ENCODE assay signal across 14 mouse cellular contexts in the genomic region with DNA sequence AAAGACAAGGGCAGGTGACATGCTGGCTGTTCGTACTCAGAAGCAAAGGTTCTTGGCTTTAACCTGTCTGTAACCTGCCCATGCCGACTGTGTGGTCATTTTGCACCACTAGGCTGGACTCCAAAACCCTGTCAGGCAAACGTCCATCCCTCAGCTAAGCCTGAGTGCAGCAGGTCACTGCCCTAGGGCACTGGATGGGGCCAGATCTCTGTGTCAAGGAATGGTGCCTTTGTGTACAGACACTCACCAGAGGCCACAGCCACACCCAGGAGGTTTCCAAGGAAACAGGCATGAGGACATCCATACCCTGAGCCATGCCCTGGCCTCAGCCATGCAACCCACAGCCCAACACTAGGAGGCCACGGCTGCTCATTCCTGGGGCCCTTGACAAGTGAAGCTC.
DNase-seq lines count a peak whose midpoint lies in the region; ATAC-seq and TF ChIP-seq lines count a peak whose summit lies in the region.
"Had no signal": no experiment of that assay in that cellular context is flagged by ENCODE, and none has a peak within 500 bp of the region (broad histone marks: within the 10 kb centered on the region; RNA-seq: fewer than 3 reads in every experiment).

No protein-coding gene starts in this region.

- ATAC-seq in kidney, embryonic 14.5 days (ENCODE audit: low FRiP score, low TSS enrichment) = 0 out of 2 replicates have a peak, but pooled peaks have one; percentile 35
- no peak for ATAC-seq in liver, embryonic 14.5 days (ENCODE audit: insufficient read depth)
- 0 out of 2 replicates have a peak, but pooled peaks have one; percentile 28 for ATAC-seq in neural tube, embryonic 12.5 days (ENCODE audit: low FRiP score, low read depth)
- ATAC-seq: intestine, embryonic 16.5 days had no signal

- DNase-seq in kidney, postnatal 14 days = no peak
- peak; percentile 12 for DNase-seq in embryo, embryonic 9.5 days (ENCODE audit: extremely low spot score)
- DNase-seq in liver, embryonic 14.5 days (ENCODE audit: low read depth in 3 of 3, low spot score in 3 of 3) = no peak
- DNase-seq in urinary bladder, postnatal 4 days (ENCODE audit: low spot score in 2 of 2) = no peak
- DNase-seq in left cerebral cortex, adult 8-10 months (ENCODE audit: low spot score in 2 of 2) = no peak
- DNase-seq in frontal cortex, postnatal 36 days (ENCODE audit: low spot score in 2 of 2) = no peak
- DNase-seq: cerebellum, adult 11-12 months; gastrocnemius, postnatal 36 days had no signal

- 0 out of 2 replicates have a peak, but pooled peaks have one; percentile 13 for TF ChIP-seq CTCF in liver, embryonic 14.5 days (IDR thresholded peaks at IDR 0.05; ENCODE audit: low read depth)

- no peaks in the 10 kb centered on the region for H3K36me3 ChIP-seq in kidney, embryonic 14.5 days (ENCODE audit: control insufficient read depth, insufficient read depth, low read length)
- H3K36me3 ChIP-seq in liver, embryonic 14.5 days (replicated peaks; ENCODE audit: control insufficient read depth, insufficient read depth, low read depth) = no peaks in the 10 kb centered on the region
- H3K36me3 ChIP-seq in neural tube, embryonic 12.5 days = no peaks in the 10 kb centered on the region
- H3K36me3 ChIP-seq: embryonic facial prominence, embryonic 13.5 days; heart, embryonic 15.5 days; limb, embryonic 15.5 days had no signal

- WGBS in kidney, embryonic 14.5 days = 41% methylated on average over 4 of the region's 4 CpGs
- 47% methylated on average over 4 of the region's 4 CpGs for WGBS in liver, embryonic 14.5 days (ENCODE audit: insufficient replicate concordance)
- 48% methylated on average over 4 of the region's 4 CpGs for WGBS in neural tube, embryonic 12.5 days

- H3K9ac ChIP-seq in kidney, embryonic 14.5 days (ENCODE audit: low read depth, low read length) = no peak overlapping the region
- H3K9ac ChIP-seq in liver, embryonic 14.5 days (replicated peaks) = no peak overlapping the region
- H3K9ac ChIP-seq in neural tube, embryonic 12.5 days = no peak overlapping the region
- H3K9ac ChIP-seq: embryonic facial prominence, embryonic 13.5 days; heart, embryonic 15.5 days; limb, embryonic 15.5 days had no signal

- H3K27ac ChIP-seq in kidney, embryonic 14.5 days (ENCODE audit: low read depth, low read length) = no peak overlapping the region
- H3K27ac ChIP-seq in liver, embryonic 14.5 days = no peak overlapping the region
- H3K27ac ChIP-seq in neural tube, embryonic 12.5 days = peak overlapping the region; percentile 32; the same call in 1 of the 2 replicates
- H3K27ac ChIP-seq: embryonic facial prominence, embryonic 13.5 days; heart, embryonic 15.5 days; limb, embryonic 15.5 days had no signal

- H3K4me2 ChIP-seq in kidney, embryonic 14.5 days (replicated peaks; ENCODE audit: low read depth, low read length) = no peak overlapping the region
- H3K4me2 ChIP-seq in liver, embryonic 14.5 days (ENCODE audit: low read depth) = no peak overlapping the region
- H3K4me2 ChIP-seq in neural tube, embryonic 12.5 days (replicated peaks) = no peak overlapping the region
- H3K4me2 ChIP-seq: embryonic facial prominence, embryonic 13.5 days; heart, embryonic 15.5 days; limb, embryonic 15.5 days had no signal

- no peak overlapping the region for H3K4me3 ChIP-seq in kidney, embryonic 14.5 days (ENCODE audit: low read length)
- no peak overlapping the region for H3K4me3 ChIP-seq in liver, embryonic 14.5 days (ENCODE audit: insufficient read depth in 1 of 2, low read depth in 2 of 2, low read length in 2 of 2)
- no peak overlapping the region for H3K4me3 ChIP-seq in neural tube, embryonic 12.5 days
- H3K4me3 ChIP-seq: embryonic facial prominence, embryonic 13.5 days; heart, embryonic 15.5 days; limb, embryonic 15.5 days had no signal

- no peaks in the 10 kb centered on the region for H3K9me3 ChIP-seq in kidney, embryonic 14.5 days (ENCODE audit: control insufficient read depth, low read length)
- no peaks in the 10 kb centered on the region for H3K9me3 ChIP-seq in liver, embryonic 14.5 days (ENCODE audit: control insufficient read depth, low read length)
- no peaks in the 10 kb centered on the region for H3K9me3 ChIP-seq in neural tube, embryonic 12.5 days
- H3K9me3 ChIP-seq: embryonic facial prominence, embryonic 13.5 days; heart, embryonic 15.5 days; limb, embryonic 15.5 days had no signal

- H3K27me3 ChIP-seq in kidney, embryonic 14.5 days (ENCODE audit: control insufficient read depth, insufficient read depth, low read length) = no peaks in the 10 kb centered on the region
- no peaks in the 10 kb centered on the region for H3K27me3 ChIP-seq in liver, embryonic 14.5 days (ENCODE audit: control insufficient read depth, insufficient read depth, low read length)
- H3K27me3 ChIP-seq in neural tube, embryonic 12.5 days (replicated peaks) = no peaks in the 10 kb centered on the region
- H3K27me3 ChIP-seq: embryonic facial prominence, embryonic 13.5 days; heart, embryonic 15.5 days; limb, embryonic 15.5 days had no signal

- no peaks in the 10 kb centered on the region for H3K4me1 ChIP-seq in kidney, embryonic 14.5 days (ENCODE audit: control insufficient read depth, insufficient read depth, low read length)
- no peaks in the 10 kb centered on the region for H3K4me1 ChIP-seq in liver, embryonic 14.5 days (replicated peaks; ENCODE audit: control insufficient read depth in 2 of 2, insufficient read depth in 2 of 2, low read length in 1 of 2)
- peaks cover 28% of the 10 kb centered on the region for H3K4me1 ChIP-seq in neural tube, embryonic 12.5 days
- H3K4me1 ChIP-seq: embryonic facial prominence, embryonic 13.5 days; heart, embryonic 15.5 days; limb, embryonic 15.5 days had no signal

- TF ChIP-seq EP300 in liver, embryonic 14.5 days (IDR thresholded peaks at IDR 0.05; ENCODE audit: low read depth) = no peak
